Mouse (Mus musculus) duodenum, adult 2 months (tissue): Measurements from ENCODE around the gene Gm7356. TPM values are rescaled to one million over a fixed set of nuclear protein-coding genes. Genes with fewer than 3 reads are reported as not detected.

Source experiments
- polyA plus RNA-seq: library from polyadenylated mRNA; depleted of rRNA; stranded (reverse); fragments of >200 nt; gene quantifications from 2 replicates; pipeline ENCODE4 v1.2.3, GENCODE M21; 2012; ENCODE audit warnings: low replicate concordance; rRNA removed

Gene Gm7356
- not detected in 2 replicates for polyA plus RNA-seq

GRCm38 (mm10) chr17:14003604-14004003 is at the start of gene Gm7356:
Gene Gm7356 (minus strand): TSS chr17:14003704.

Other genes with a start within 250 kb of the Gm7356 start
- 19.9 and 26.4 TPM in 2 replicates for gene Afdn, start 243.2 kb downstream of the Gm7356 start, polyA plus RNA-seq
- gene Tcte2, start 241.9 kb downstream of the Gm7356 start, polyA plus RNA-seq = 0.51 and 1.3 TPM in 2 replicates
- gene Gm7168, start 55.3 kb downstream of the Gm7356 start, polyA plus RNA-seq = not detected in 2 replicates
- gene Gm7358, start 55.8 kb upstream of the Gm7356 start, polyA plus RNA-seq = not detected in 2 replicates
- 11.4 and 29.7 TPM in 2 replicates for gene Dact2, start 200.6 kb upstream of the Gm7356 start, polyA plus RNA-seq